Mouse (Mus musculus) cerebellum, adult 2 months (tissue): Measurements from ENCODE around the gene Kcnk7. TPM values are rescaled to one million over a fixed set of nuclear protein-coding genes. Genes with fewer than 3 reads are reported as not detected.

Experiments used
- DNase-seq, 2 experiments: peaks; one replicate each; pipeline ENCODE4 v3.0.0; 2021
- H3K27ac ChIP-seq: fragments of 200-500 bp; 2 replicates; pipeline ENCODE4 v1.5.1; 2012; ENCODE audit warnings: low read length, control low read depth, inconsistent platforms; ENCODE audit not compliant: insufficient read depth
- H3K27me3 ChIP-seq: fragments of 200-500 bp; 2 replicates; pipeline ENCODE4 v1.6.1; 2012; ENCODE audit warnings: inconsistent platforms, mild to moderate bottlenecking, low read length, moderate library complexity; ENCODE audit not compliant: control insufficient read depth, insufficient read depth
- H3K4me1 ChIP-seq: fragments of 200-500 bp; 2 replicates; pipeline ENCODE4 v1.6.1; 2011; ENCODE audit warnings: low read length; ENCODE audit not compliant: control insufficient read depth, insufficient read depth
- H3K4me3 ChIP-seq: fragments of 200-500 bp; replicated peaks from 2 replicates; pipeline ENCODE3; 2011; ENCODE audit warnings: mild to moderate bottlenecking, low read depth, low read length, control low read depth; ENCODE audit not compliant: insufficient read depth
- CTCF ChIP-seq: fragments of 200-500 bp; IDR thresholded peaks from 2 replicates; pipeline ENCODE4 v1.5.1; 2011; ENCODE audit warnings: low read depth, mild to moderate bottlenecking, control low read depth, low read length, moderate library complexity, borderline replicate concordance; ENCODE audit not compliant: insufficient read depth
- POLR2A ChIP-seq: fragments of 200-500 bp; IDR thresholded peaks from 2 replicates; pipeline ENCODE4 v1.6.1; 2011; ENCODE audit warnings: low read length, control low read depth, borderline replicate concordance; ENCODE audit not compliant: insufficient read depth
- WGBS: fragments of 180-500 bp; shearing (Covaris S2); methylation state at CpG from one replicate; pipeline ENCODE4 v1.1.7; 2018; 5-methylcytosine and 5-hydroxymethylcytosine counted together
- polyA plus RNA-seq: library from polyadenylated mRNA; depleted of rRNA; stranded (reverse); fragments of >200 nt; gene quantifications from 2 replicates; pipeline ENCODE4 v1.2.3, GENCODE M21; 2012

Kcnk7 gene
- polyA plus RNA-seq, 1 experiment, result 0.13 TPM

GRCm38 (mm10) chr19:5692913-5693396 lies 11.2 kb upstream of the Kcnk7 start:
- H3K4me3 ChIP-seq, result no peak overlapping the region
- no peaks in the 10 kb centered on the region for H3K27me3 ChIP-seq
- DNase-seq, result no peak
- H3K27ac ChIP-seq, result peak overlapping the region; percentile 65; the same call in 1 of the 2 replicates
- WGBS, result 46% methylated on average over 10 of the region's 10 CpGs
- TF ChIP-seq POLR2A (no peak), CTCF (no peak)
- peaks cover 32% of the 10 kb centered on the region for H3K4me1 ChIP-seq

GRCm38 (mm10) chr19:5693801-5694200 lies 10.4 kb upstream of the Kcnk7 start:
- H3K4me1 ChIP-seq, result peaks cover 32% of the 10 kb centered on the region
- no peak for DNase-seq
- no peaks in the 10 kb centered on the region for H3K27me3 ChIP-seq
- WGBS, result 68% methylated on average over 6 of the region's 6 CpGs
- H3K4me3 ChIP-seq, result no peak overlapping the region
- TF ChIP-seq POLR2A (no peak), CTCF (no peak)
- no peak overlapping the region for H3K27ac ChIP-seq

GRCm38 (mm10) chr19:5695849-5696462 lies 8.2 kb upstream of the Kcnk7 start:
- Histone ChIP-seq H3K27me3 (no peaks in the 10 kb centered on the region), H3K27ac (no peak overlapping the region), H3K4me1 (peaks cover 25% of the 10 kb centered on the region), H3K4me3 (no peak overlapping the region)
- TF ChIP-seq CTCF, result no peak
- no peak for TF ChIP-seq POLR2A
- no peak for DNase-seq
- WGBS, result 39% methylated on average over 41 of the region's 41 CpGs

- H3K4me1 ChIP-seq, result no peaks in the 10 kb centered on the region
- H3K27ac ChIP-seq, result no peak overlapping the region
- no peak for DNase-seq
- no peak for TF ChIP-seq CTCF
- TF ChIP-seq POLR2A, result no peak
- no peaks in the 10 kb centered on the region for H3K27me3 ChIP-seq
- H3K4me3 ChIP-seq, result no peak overlapping the region
- 43% methylated on average over 10 of the region's 10 CpGs for WGBS
Observed at GRCm38 (mm10) chr19:5704801-5705571, 819 bp downstream of the Kcnk7 start.

GRCm38 (mm10) chr19:5710068-5710467 lies 5.9 kb downstream of the Kcnk7 start:
- 55% methylated on average over 6 of the region's 6 CpGs for WGBS
- Histone ChIP-seq H3K4me3 (no peak overlapping the region), H3K27ac (no peak overlapping the region), H3K4me1 (peaks cover 5% of the 10 kb centered on the region; the same call in 1 of the 2 replicates), H3K27me3 (no peaks in the 10 kb centered on the region)
- no peak for DNase-seq
- TF ChIP-seq CTCF (no peak), POLR2A (no peak)

- WGBS, result 87% methylated on average over 8 of the region's 8 CpGs
- TF ChIP-seq CTCF (no peak), POLR2A (no peak)
- H3K4me3 ChIP-seq, result no peak overlapping the region
- H3K4me1 ChIP-seq, result peaks cover 5% of the 10 kb centered on the region; the same call in 1 of the 2 replicates
- H3K27ac ChIP-seq, result no peak overlapping the region
- H3K27me3 ChIP-seq, result no peaks in the 10 kb centered on the region
- DNase-seq, result no peak
Observed at GRCm38 (mm10) chr19:5710581-5710980, 6.4 kb downstream of the Kcnk7 start.

- 11% methylated on average over 3 of the region's 3 CpGs for WGBS
- peak; percentile 70 to 76 for DNase-seq
- no peak overlapping the region for H3K27ac ChIP-seq
- H3K27me3 ChIP-seq, result no peaks in the 10 kb centered on the region
- TF ChIP-seq POLR2A (no peak), CTCF (peak; percentile 85)
- H3K4me3 ChIP-seq, result no peak overlapping the region
- H3K4me1 ChIP-seq, result peaks cover 5% of the 10 kb centered on the region; the same call in 1 of the 2 replicates
Observed at GRCm38 (mm10) chr19:5711218-5711617, 7.1 kb downstream of the Kcnk7 start.

GRCm38 (mm10) chr19:5711907-5712460 lies 7.8 kb downstream of the Kcnk7 start:
- Histone ChIP-seq H3K4me3 (no peak overlapping the region), H3K27me3 (no peaks in the 10 kb centered on the region), H3K4me1 (peaks cover 8% of the 10 kb centered on the region), H3K27ac (no peak overlapping the region)
- DNase-seq, result no peak
- WGBS, result 93% methylated on average over 14 of the region's 14 CpGs
- TF ChIP-seq POLR2A (no peak), CTCF (no peak)
